Mouse (Mus musculus): Measurements from ENCODE around the gene Zmym6. TPM values are rescaled to one million over a fixed set of nuclear protein-coding genes. Genes with fewer than 3 reads are reported as not detected.

Gene Zmym6
- 5.8 and 9.2 TPM in 2 replicates for polyA plus RNA-seq (2015; fragmentation: Nextera tagmentation; extraction: Ambion mirVana)

- Histone ChIP-seq H3K27me3 (replicated peaks; ENCODE audit: insufficient read depth, low read length) (no peaks in the 10 kb centered on the region), H3K36me3 (ENCODE audit: insufficient read depth, low read length) (no peaks in the 10 kb centered on the region), H3K4me2 (replicated peaks; ENCODE audit: low read depth, low read length) (peak within 1 kb of the TSS; percentile 60), H3K9ac (replicated peaks; ENCODE audit: low read depth) (peak within 1 kb of the TSS; percentile 30), H3K27ac (ENCODE audit: low read length) (peak within 1 kb of the TSS; percentile 86), H3K4me1 (ENCODE audit: insufficient read depth, low read depth, low read length) (peaks cover 7% of the 10 kb centered on the region), H3K9me3 (ENCODE audit: low read length) (no peaks in the 10 kb centered on the region), H3K4me3 (ENCODE audit: low read depth, low read length) (peak within 1 kb of the TSS; percentile 47)
- WGBS: 2% methylated on average over 46 of the region's 46 CpGs
- ATAC-seq (peak; percentile 98), DNase-seq (ENCODE audit: low spot score) (peak; percentile 98)
- TF ChIP-seq EP300 (IDR thresholded peaks at IDR 0.05): peak; percentile 64; the same call in 1 of the 2 replicates
- peak; percentile 37; the same call in 1 of the 2 replicates for TF ChIP-seq CTCF (IDR thresholded peaks at IDR 0.05)
Observed at GRCm38 (mm10) chr4:127076875-127077548, at the start of gene Zmym6. Gene Zmym6 (plus strand): TSS chr4:127077383.

GRCm38 (mm10) chr4:127037158-127037557, 40.0 kb upstream of the Zmym6 start:
- 82% methylated on average over 3 of the region's 3 CpGs for WGBS
- Histone ChIP-seq H3K4me3 (ENCODE audit: low read depth, low read length) (no peak overlapping the region), H3K9me3 (ENCODE audit: low read length) (no peaks in the 10 kb centered on the region), H3K9ac (replicated peaks; ENCODE audit: low read depth) (no peak overlapping the region), H3K27ac (ENCODE audit: low read length) (no peak overlapping the region), H3K4me2 (replicated peaks; ENCODE audit: low read depth, low read length) (no peak overlapping the region), H3K36me3 (ENCODE audit: insufficient read depth, low read length) (peaks cover 38% of the 10 kb centered on the region), H3K4me1 (ENCODE audit: insufficient read depth, low read depth, low read length) (no peaks in the 10 kb centered on the region), H3K27me3 (replicated peaks; ENCODE audit: insufficient read depth, low read length) (no peaks in the 10 kb centered on the region)
- ATAC-seq: no peak
- no peak for TF ChIP-seq CTCF (IDR thresholded peaks at IDR 0.05)
- TF ChIP-seq EP300 (IDR thresholded peaks at IDR 0.05): no peak
- no peak for DNase-seq (ENCODE audit: low spot score)

GRCm38 (mm10) chr4:127037908-127038827, 39.0 kb upstream of the Zmym6 start:
- peaks cover 32% of the 10 kb centered on the region for H3K36me3 ChIP-seq (ENCODE audit: insufficient read depth, low read length)
- no peaks in the 10 kb centered on the region for H3K27me3 ChIP-seq (replicated peaks; ENCODE audit: insufficient read depth, low read length)
- no peak overlapping the region for H3K9ac ChIP-seq (replicated peaks; ENCODE audit: low read depth)
- no peak for ATAC-seq
- no peak overlapping the region for H3K27ac ChIP-seq (ENCODE audit: low read length)
- no peak for DNase-seq (ENCODE audit: low spot score)
- H3K4me3 ChIP-seq (ENCODE audit: low read depth, low read length): no peak overlapping the region
- no peak overlapping the region for H3K4me2 ChIP-seq (replicated peaks; ENCODE audit: low read depth, low read length)
- no peaks in the 10 kb centered on the region for H3K4me1 ChIP-seq (ENCODE audit: insufficient read depth, low read depth, low read length)
- 80% methylated on average over 8 of the region's 8 CpGs for WGBS
- no peaks in the 10 kb centered on the region for H3K9me3 ChIP-seq (ENCODE audit: low read length)
- no peak for TF ChIP-seq EP300 (IDR thresholded peaks at IDR 0.05)
- TF ChIP-seq CTCF (IDR thresholded peaks at IDR 0.05): no peak

GRCm38 (mm10) chr4:127038828-127039349, 38.3 kb upstream of the Zmym6 start:
- Histone ChIP-seq H3K4me1 (ENCODE audit: insufficient read depth, low read depth, low read length) (no peaks in the 10 kb centered on the region), H3K4me2 (replicated peaks; ENCODE audit: low read depth, low read length) (no peak overlapping the region), H3K27ac (ENCODE audit: low read length) (no peak overlapping the region), H3K27me3 (replicated peaks; ENCODE audit: insufficient read depth, low read length) (no peaks in the 10 kb centered on the region), H3K9me3 (ENCODE audit: low read length) (no peaks in the 10 kb centered on the region), H3K36me3 (ENCODE audit: insufficient read depth, low read length) (peaks cover 32% of the 10 kb centered on the region), H3K9ac (replicated peaks; ENCODE audit: low read depth) (no peak overlapping the region), H3K4me3 (ENCODE audit: low read depth, low read length) (no peak overlapping the region)
- no peak for ATAC-seq
- DNase-seq (ENCODE audit: low spot score): no peak
- TF ChIP-seq CTCF (IDR thresholded peaks at IDR 0.05) (no peak), EP300 (IDR thresholded peaks at IDR 0.05) (no peak)
- WGBS: 85% methylated on average over 3 of the region's 3 CpGs

- H3K9me3 ChIP-seq (ENCODE audit: low read length): no peaks in the 10 kb centered on the region
- no peaks in the 10 kb centered on the region for H3K4me1 ChIP-seq (ENCODE audit: insufficient read depth, low read depth, low read length)
- no peak overlapping the region for H3K4me3 ChIP-seq (ENCODE audit: low read depth, low read length)
- TF ChIP-seq CTCF (IDR thresholded peaks at IDR 0.05) (peak; percentile 21; the same call in 1 of the 2 replicates), EP300 (IDR thresholded peaks at IDR 0.05) (no peak)
- H3K27me3 ChIP-seq (replicated peaks; ENCODE audit: insufficient read depth, low read length): no peaks in the 10 kb centered on the region
- WGBS: 62% methylated on average over 3 of the region's 3 CpGs
- H3K27ac ChIP-seq (ENCODE audit: low read length): no peak overlapping the region
- H3K4me2 ChIP-seq (replicated peaks; ENCODE audit: low read depth, low read length): no peak overlapping the region
- DNase-seq (ENCODE audit: low spot score) (no peak), ATAC-seq (no peak)
- H3K9ac ChIP-seq (replicated peaks; ENCODE audit: low read depth): no peak overlapping the region
- H3K36me3 ChIP-seq (ENCODE audit: insufficient read depth, low read length): peaks cover 30% of the 10 kb centered on the region
Observed at GRCm38 (mm10) chr4:127039871-127040483, 37.2 kb upstream of the Zmym6 start.

- H3K36me3 ChIP-seq (ENCODE audit: insufficient read depth, low read length): peaks cover 6% of the 10 kb centered on the region; the same call in 1 of the 2 replicates
- H3K9ac ChIP-seq (replicated peaks; ENCODE audit: low read depth): no peak overlapping the region
- DNase-seq (ENCODE audit: low spot score) (no peak), ATAC-seq (no peak)
- H3K9me3 ChIP-seq (ENCODE audit: low read length): no peaks in the 10 kb centered on the region
- H3K27ac ChIP-seq (ENCODE audit: low read length): no peak overlapping the region
- H3K4me1 ChIP-seq (ENCODE audit: insufficient read depth, low read depth, low read length): no peaks in the 10 kb centered on the region
- WGBS: 85% methylated on average over 4 of the region's 4 CpGs
- no peak overlapping the region for H3K4me2 ChIP-seq (replicated peaks; ENCODE audit: low read depth, low read length)
- H3K27me3 ChIP-seq (replicated peaks; ENCODE audit: insufficient read depth, low read length): no peaks in the 10 kb centered on the region
- H3K4me3 ChIP-seq (ENCODE audit: low read depth, low read length): no peak overlapping the region
- TF ChIP-seq EP300 (IDR thresholded peaks at IDR 0.05) (no peak), CTCF (IDR thresholded peaks at IDR 0.05) (no peak)
Observed at GRCm38 (mm10) chr4:127043540-127043939, 33.6 kb upstream of the Zmym6 start.
